Mouse (Mus musculus) CH12.LX (cell line): ENCODE results near the gene Lrch2. TPM values are rescaled to one million over a fixed set of nuclear protein-coding genes. Genes with fewer than 3 reads are reported as not detected.

Experiments used
- DNase-seq: peaks from one replicate; pipeline ENCODE4 v3.0.0-alpha.2; 2013; ENCODE audit errors: extremely low read depth
- H3K27ac ChIP-seq: 2 replicates; pipeline ENCODE4 v1.5.1; 2012; ENCODE audit warnings: low read depth, mild to moderate bottlenecking, control low read depth, moderate library complexity; ENCODE audit not compliant: insufficient read depth
- H3K27me3 ChIP-seq: replicated peaks from 2 replicates; pipeline ENCODE3; 2012; ENCODE audit warnings: inconsistent platforms
- H3K36me3 ChIP-seq, 2 experiments: replicated peaks in 1 of 2; 2 replicates each; pipeline versions ENCODE3 to v1.6.1; 2012; ENCODE audit warnings: inconsistent platforms in 1 of 2, low read length in 1 of 2, mild to moderate bottlenecking in 1 of 2, mixed read lengths in 1 of 2, moderate library complexity in 1 of 2; ENCODE audit not compliant: control insufficient read depth in 1 of 2, insufficient read depth in 1 of 2
- H3K4me1 ChIP-seq, 2 experiments: 2 replicates each; pipeline ENCODE4 v1.6.1; 2012; ENCODE audit warnings: inconsistent platforms in 1 of 2, moderate library complexity in 1 of 2; ENCODE audit not compliant: insufficient read depth in 2 of 2, control insufficient read depth in 1 of 2
- H3K4me2 ChIP-seq: 2 replicates; pipeline ENCODE4 v1.6.1; 2012; ENCODE audit warnings: low read depth, mild to moderate bottlenecking, control low read depth; ENCODE audit not compliant: poor library complexity, insufficient read depth, severe bottlenecking
- H3K4me3 ChIP-seq, 3 experiments: fragments of 150-350 bp in 1 of 3; sonication (generic) in 1 of 3; replicated peaks in 1 of 3; 2 replicates each; pipeline versions ENCODE3 to v1.5.1; 2011 to 2012; ENCODE audit warnings: low read depth in 2 of 3, low read length in 2 of 3, mild to moderate bottlenecking in 2 of 3, moderate library complexity in 2 of 3, control low read depth in 1 of 3, improper control_type of control experiment in 1 of 3, inconsistent platforms in 1 of 3, mixed read lengths in 1 of 3; ENCODE audit not compliant: poor library complexity in 1 of 3
- H3K79me2 ChIP-seq: replicated peaks from 2 replicates; pipeline ENCODE4 v1.6.1; 2012; ENCODE audit warnings: mild to moderate bottlenecking, moderate library complexity; ENCODE audit not compliant: control insufficient read depth, poor library complexity, insufficient read depth, severe bottlenecking; ENCODE audit errors: extremely low read depth
- H3K9ac ChIP-seq: 2 replicates; pipeline ENCODE4 v1.6.1; 2012; ENCODE audit warnings: low read depth, mild to moderate bottlenecking, control low read depth, moderate library complexity; ENCODE audit not compliant: insufficient read depth
- H3K9me3 ChIP-seq: replicated peaks from 2 replicates; pipeline ENCODE3; 2012; ENCODE audit warnings: low read length, inconsistent platforms, mixed read lengths
- CHD1 ChIP-seq: IDR thresholded peaks from 2 replicates; pipeline ENCODE4 v1.6.1; 2012; ENCODE audit warnings: low read depth, low read length, improper control_type of control experiment, inconsistent platforms
- CHD2 ChIP-seq: IDR thresholded peaks from 2 replicates; pipeline ENCODE4 v1.6.1; 2011; ENCODE audit warnings: low read length, improper control_type of control experiment
- E2F4 ChIP-seq: IDR thresholded peaks from 2 replicates; pipeline ENCODE4 v1.6.1; 2011; ENCODE audit warnings: low read depth, low read length, improper control_type of control experiment; ENCODE audit not compliant: insufficient replicate concordance
- ELF1 ChIP-seq: IDR thresholded peaks from 2 replicates; pipeline ENCODE4 v1.6.1; 2014; ENCODE audit warnings: low read depth, mild to moderate bottlenecking, inconsistent platforms, low read length, improper control_type of control experiment
- EP300 ChIP-seq: IDR thresholded peaks from 2 replicates; pipeline ENCODE4 v1.6.1; 2011; ENCODE audit warnings: low read length, improper control_type of control experiment
- ETS1 ChIP-seq: conservative IDR thresholded peaks from 2 replicates; pipeline ENCODE4 v1.6.1; 2012; ENCODE audit warnings: low read depth, mild to moderate bottlenecking, inconsistent platforms, low read length, improper control_type of control experiment, moderate library complexity
- HCFC1 ChIP-seq: IDR thresholded peaks from 2 replicates; pipeline ENCODE4 v1.6.1; 2012; ENCODE audit warnings: low read depth, mild to moderate bottlenecking, inconsistent platforms, low read length, improper control_type of control experiment
- IRF4 ChIP-seq: IDR thresholded peaks from 2 replicates; pipeline ENCODE4 v1.6.1; 2014; ENCODE audit warnings: low read depth, mild to moderate bottlenecking, inconsistent platforms, low read length, improper control_type of control experiment
- JUND ChIP-seq: conservative IDR thresholded peaks from 2 replicates; pipeline ENCODE4 v1.6.1; 2011; ENCODE audit warnings: low read depth, low read length, improper control_type of control experiment
- KAT2A ChIP-seq: IDR thresholded peaks from 2 replicates; pipeline ENCODE4 v1.6.1; 2012; ENCODE audit warnings: low read length, improper control_type of control experiment, inconsistent platforms; ENCODE audit not compliant: insufficient replicate concordance
- MAFK ChIP-seq: IDR thresholded peaks from 2 replicates; pipeline ENCODE4 v1.6.1; 2011; ENCODE audit warnings: low read length, improper control_type of control experiment; ENCODE audit not compliant: insufficient replicate concordance
- MAX ChIP-seq: IDR thresholded peaks from 2 replicates; pipeline ENCODE4 v1.6.1; 2011; ENCODE audit warnings: low read length, improper control_type of control experiment
- MAZ ChIP-seq: IDR thresholded peaks from 2 replicates; pipeline ENCODE4 v1.6.1; 2012; ENCODE audit warnings: low read depth, mild to moderate bottlenecking, inconsistent platforms, low read length, improper control_type of control experiment, moderate library complexity
- MYC ChIP-seq: IDR thresholded peaks from 2 replicates; pipeline ENCODE4 v1.6.1; 2011; ENCODE audit warnings: low read depth, mild to moderate bottlenecking, improper control_type of control experiment, low read length
- NELFE ChIP-seq: IDR thresholded peaks from 2 replicates; pipeline ENCODE4 v1.6.1; 2011; ENCODE audit warnings: low read depth, low read length, improper control_type of control experiment
- NRF1 ChIP-seq: IDR thresholded peaks from 2 replicates; pipeline ENCODE4 v1.6.1; 2014; ENCODE audit warnings: low read depth, mild to moderate bottlenecking, inconsistent platforms, low read length, improper control_type of control experiment, moderate library complexity
- POLR2A ChIP-seq: IDR thresholded peaks from 2 replicates; pipeline ENCODE4 v1.6.1; 2011; ENCODE audit warnings: low read depth, mild to moderate bottlenecking, improper control_type of control experiment, low read length
- POLR2AphosphoS2 ChIP-seq: IDR thresholded peaks from 2 replicates; pipeline ENCODE4 v1.6.1; 2011; ENCODE audit warnings: low read depth, low read length, improper control_type of control experiment
- RCOR1 ChIP-seq: conservative IDR thresholded peaks from 2 replicates; pipeline ENCODE4 v1.6.1; 2012; ENCODE audit warnings: low read depth, mild to moderate bottlenecking, inconsistent platforms, low read length, improper control_type of control experiment
- SIN3A ChIP-seq: IDR thresholded peaks from 2 replicates; pipeline ENCODE4 v1.6.1; 2012; ENCODE audit warnings: low read length, improper control_type of control experiment, inconsistent platforms
- TBP ChIP-seq: conservative IDR thresholded peaks from 2 replicates; pipeline ENCODE4 v1.6.1; 2011; ENCODE audit warnings: low read depth, low read length, improper control_type of control experiment
- TCF12 ChIP-seq: IDR thresholded peaks from 2 replicates; pipeline ENCODE4 v1.6.1; 2014; ENCODE audit warnings: low read depth, mild to moderate bottlenecking, inconsistent platforms, low read length, improper control_type of control experiment
- UBTF ChIP-seq: IDR thresholded peaks from 2 replicates; pipeline ENCODE4 v1.6.1; 2012; ENCODE audit warnings: low read depth, mild to moderate bottlenecking, inconsistent platforms, low read length, improper control_type of control experiment, moderate library complexity
- USF1 ChIP-seq: IDR thresholded peaks from 2 replicates; pipeline ENCODE4 v1.6.1; 2014; ENCODE audit warnings: low read depth, mild to moderate bottlenecking, inconsistent platforms, low read length, improper control_type of control experiment
- USF2 ChIP-seq: conservative IDR thresholded peaks from 2 replicates; pipeline ENCODE4 v1.6.1; 2011; ENCODE audit warnings: low read depth, low read length, improper control_type of control experiment
- ZMIZ1 ChIP-seq: IDR thresholded peaks from 2 replicates; pipeline ENCODE4 v1.6.1; 2012; ENCODE audit warnings: low read depth, mild to moderate bottlenecking, inconsistent platforms, low read length, improper control_type of control experiment
- ZNF384 ChIP-seq: IDR thresholded peaks from 2 replicates; pipeline ENCODE4 v1.6.1; 2012; ENCODE audit warnings: low read depth, low read length, improper control_type of control experiment, inconsistent platforms
- dilution Hi-C: fragments of 300-500 bp; cut with MboI; formaldehyde crosslinking; loops from 2 replicates; pipeline ENCODE4 v1.14.3; 2020; ENCODE audit warnings: low sequenced_read_pairs; ENCODE audit not compliant: extremely low pct_unique_long_range_greater_than_20kb, extremely low pct_ligation_motif_present
- in situ Hi-C: fragments of 300-500 bp; cut with MboI; formaldehyde crosslinking; loops from 3 replicates; pipeline ENCODE4 v1.14.3; 2019; ENCODE audit warnings: low sequenced_read_pairs, low pct_ligation_motif_present, low pct_unique_long_range_greater_than_20kb, mixed read lengths
- polyA plus RNA-seq: library from polyadenylated mRNA; unstranded; fragments of >175 nt; gene quantifications from 2 replicates; pipeline ENCODE4 v1.2.1, GENCODE M21; 2012; ENCODE audit warnings: low read depth; ENCODE audit not compliant: insufficient read length
- total RNA-seq, 2 experiments: library from RNA; depleted of rRNA; stranded (reverse); fragments of 300-350 nt in 1 of 2; fragments of >200 nt in 1 of 2; gene quantifications; 2 replicates each; pipeline ENCODE4 v1.2.3; 2012 to 2014

Gene Lrch2
- total and polyA plus RNA-seq, 3 experiments = not detected

- H3K4me2 ChIP-seq = no peak overlapping the region
- TF ChIP-seq MAFK (no peak), ETS1 (no peak), ZNF384 (no peak), CHD2 (no peak)
- TF ChIP-seq, all 38 proteins: peak for 0
Measured at GRCm38 (mm10) chrX:147531675-147532074, 22.2 kb downstream of the Lrch2 start.

GRCm38 (mm10) chrX:147527646-147528172 lies 26.2 kb downstream of the Lrch2 start:
- Histone ChIP-seq H3K9me3 (no peaks in the 10 kb centered on the region), H3K4me3 (no peak overlapping the region), H3K4me1 (no peaks in the 10 kb centered on the region), H3K9ac (no peak overlapping the region), H3K79me2 (no peaks in the 10 kb centered on the region), H3K27me3 (no peaks in the 10 kb centered on the region), H3K27ac (no peak overlapping the region), H3K36me3 (no peaks in the 10 kb centered on the region), H3K4me2 (no peak overlapping the region)
- DNase-seq = no peak
- TF ChIP-seq NELFE (no peak), POLR2A (no peak), NRF1 (no peak), ELF1 (no peak), HCFC1 (no peak), RCOR1 (no peak), CHD1 (no peak), USF2 (no peak), TCF12 (no peak), EP300 (no peak), TBP (no peak), JUND (no peak)
- dilution Hi-C loops (no loop called here), in situ Hi-C loops (no loop called here)

More at GRCm38 (mm10) chrX:147531675-147532074, 22.2 kb downstream of the Lrch2 start:
- Histone ChIP-seq H3K27me3 (no peaks in the 10 kb centered on the region), H3K9ac (no peak overlapping the region), H3K36me3 (no peaks in the 10 kb centered on the region), H3K9me3 (no peaks in the 10 kb centered on the region), H3K4me1 (no peaks in the 10 kb centered on the region), H3K79me2 (no peaks in the 10 kb centered on the region), H3K27ac (no peak overlapping the region), H3K4me3 (no peak overlapping the region)
- in situ Hi-C loops = no loop called here
- no peak for DNase-seq
- dilution Hi-C loops = no loop called here

- Histone ChIP-seq H3K27ac (no peak overlapping the region), H3K79me2 (no peaks in the 10 kb centered on the region), H3K9ac (no peak overlapping the region), H3K4me3 (no peak overlapping the region), H3K4me2 (no peak overlapping the region), H3K27me3 (no peaks in the 10 kb centered on the region), H3K9me3 (no peaks in the 10 kb centered on the region), H3K4me1 (no peaks in the 10 kb centered on the region), H3K36me3 (no peaks in the 10 kb centered on the region)
- dilution Hi-C loops = no loop called here
- DNase-seq = no peak
- in situ Hi-C loops = no loop called here
- TF ChIP-seq E2F4 (no peak), ZNF384 (no peak), HCFC1 (no peak), ZMIZ1 (no peak), IRF4 (no peak), RCOR1 (no peak), USF2 (no peak), CHD1 (no peak), SIN3A (no peak), USF1 (no peak), CHD2 (no peak), KAT2A (no peak), POLR2AphosphoS2 (no peak), MAX (no peak), POLR2A (no peak), MYC (no peak), UBTF (no peak), MAZ (no peak)
Measured at GRCm38 (mm10) chrX:147489551-147489950, 64.3 kb downstream of the Lrch2 start.
